Mouse (Mus musculus) stomach, embryonic 16.5 days (tissue): ENCODE data around the gene Lipc. TPM values are rescaled to one million over a fixed set of nuclear protein-coding genes. Genes with fewer than 3 reads are reported as not detected.

Experiments used
- ATAC-seq: fragments of 200-750 bp; cut with Nextera tagmentation; 2 replicates; pipeline ENCODE4 v1.8.0; 2017; ENCODE audit warnings: moderate number of reproducible peaks, moderate TSS enrichment; ENCODE audit not compliant: insufficient read depth, low FRiP score
- H3K27ac ChIP-seq: fragments of 300-500 bp; sonication (generic); 2 replicates; pipeline ENCODE4 v1.5.1; 2014; ENCODE audit warnings: low read length
- H3K27me3 ChIP-seq: fragments of 300-500 bp; sonication (generic); 2 replicates; pipeline ENCODE4 v1.6.1; 2014; ENCODE audit warnings: low read length, control low read depth, mixed read lengths; ENCODE audit not compliant: control insufficient read depth, insufficient read depth
- H3K36me3 ChIP-seq: fragments of 300-500 bp; sonication (generic); 2 replicates; pipeline ENCODE4 v1.6.1; 2014; ENCODE audit warnings: low read length; ENCODE audit not compliant: control insufficient read depth, insufficient read depth
- H3K4me1 ChIP-seq: fragments of 300-500 bp; sonication (generic); 2 replicates; pipeline ENCODE4 v1.6.1; 2014; ENCODE audit warnings: low read length, control low read depth, mixed read lengths; ENCODE audit not compliant: control insufficient read depth, insufficient read depth
- H3K4me2 ChIP-seq: fragments of 300-500 bp; sonication (generic); 2 replicates; pipeline ENCODE4 v1.6.1; 2014; ENCODE audit warnings: low read depth, low read length, mixed read lengths
- H3K4me3 ChIP-seq: fragments of 300-500 bp; sonication (generic); replicated peaks from 2 replicates; pipeline ENCODE4 v1.5.1; 2014; ENCODE audit warnings: mild to moderate bottlenecking, low read length
- H3K9ac ChIP-seq: fragments of 300-500 bp; sonication (generic); 2 replicates; pipeline ENCODE4 v1.6.1; 2014; ENCODE audit warnings: low read length
- H3K9me3 ChIP-seq: fragments of 300-500 bp; sonication (generic); replicated peaks from 2 replicates; pipeline ENCODE4 v1.6.1; 2016; ENCODE audit warnings: low read length, control low read depth; ENCODE audit not compliant: control insufficient read depth
- WGBS: fragments of 180-500 bp; shearing (Covaris S2); extraction: QIAGEN DNeasy Blood & Tissue Kit; methylation state at CpG from one replicate; pipeline ENCODE4 v1.1.7; 2014; 5-methylcytosine and 5-hydroxymethylcytosine counted together
- polyA plus RNA-seq: library from polyadenylated mRNA; unstranded; fragments of >200 nt; fragmentation: Nextera tagmentation; extraction: Ambion mirVana; gene quantifications from 2 replicates; pipeline ENCODE4 v1.2.1, GENCODE M21; 2015

The Lipc gene
- polyA plus RNA-seq, 1 experiment from 2014 or later: 2.9 TPM

- Histone ChIP-seq H3K27ac (peak overlapping the region; percentile 91), H3K36me3 (no peaks in the 10 kb centered on the region), H3K27me3 (no peaks in the 10 kb centered on the region), H3K9me3 (no peaks in the 10 kb centered on the region), H3K4me2 (no peak overlapping the region), H3K4me3 (no peak overlapping the region), H3K4me1 (peaks cover 18% of the 10 kb centered on the region), H3K9ac (no peak overlapping the region)
- peak; percentile 91 for ATAC-seq
- 34% methylated on average over 4 of the region's 4 CpGs for WGBS
Observed at GRCm38 (mm10) chr9:70834730-70835154, 117.3 kb downstream of the Lipc start.

- Histone ChIP-seq H3K9me3 (no peaks in the 10 kb centered on the region), H3K27me3 (no peaks in the 10 kb centered on the region), H3K27ac (peak overlapping the region; percentile 91), H3K4me3 (no peak overlapping the region), H3K4me1 (peaks cover 17% of the 10 kb centered on the region), H3K4me2 (no peak overlapping the region), H3K36me3 (no peaks in the 10 kb centered on the region), H3K9ac (no peak overlapping the region)
- whole genome bisulfite sequencing: 86% methylated on average over 3 of the region's 3 CpGs
- ATAC-seq: no peak
Observed at GRCm38 (mm10) chr9:70834217-70834616, 117.8 kb downstream of the Lipc start.

DNA sequence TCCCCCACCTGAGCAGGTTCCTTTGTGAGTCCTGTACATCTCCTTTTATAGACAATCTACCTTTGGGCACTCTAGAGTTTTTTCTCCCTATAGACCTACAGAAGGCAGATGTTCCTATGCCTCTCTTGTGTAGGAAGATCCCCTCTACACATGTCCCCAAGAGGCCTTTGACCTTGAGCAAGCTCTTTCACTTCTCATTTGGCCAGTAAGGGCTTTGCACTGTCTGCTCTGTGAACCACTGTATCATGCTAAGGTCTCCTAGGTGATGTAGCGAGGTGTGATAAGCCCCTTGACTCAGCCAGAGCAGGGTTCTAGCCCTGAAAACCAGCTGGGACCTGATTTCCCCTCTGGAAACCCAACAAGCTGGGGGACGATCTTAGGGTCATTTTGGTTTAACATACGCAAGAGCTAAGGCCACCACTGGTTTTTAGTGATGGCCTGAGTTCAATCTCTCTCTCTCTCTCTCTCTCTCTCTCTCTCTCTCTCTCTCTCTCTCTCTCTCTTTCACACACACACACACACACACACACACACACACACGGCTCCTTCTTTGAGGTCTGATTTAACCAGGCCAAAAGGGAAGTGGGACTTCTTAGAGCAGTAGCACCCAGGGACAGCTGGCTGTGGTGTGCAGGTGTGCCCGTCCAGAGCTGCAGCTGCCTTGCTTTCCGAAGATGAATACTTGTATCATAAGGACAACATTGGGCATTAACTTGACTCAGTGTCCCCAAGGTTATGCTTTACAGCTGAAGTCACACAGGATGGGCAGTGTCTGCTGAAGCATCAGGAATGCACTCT, 118.7 kb downstream of the Lipc start:
- peak overlapping the region; percentile 18; the same call in 1 of the 2 replicates for H3K27ac ChIP-seq
- no peak for ATAC-seq
- WGBS: 84% methylated on average over 6 of the region's 6 CpGs

DNA sequence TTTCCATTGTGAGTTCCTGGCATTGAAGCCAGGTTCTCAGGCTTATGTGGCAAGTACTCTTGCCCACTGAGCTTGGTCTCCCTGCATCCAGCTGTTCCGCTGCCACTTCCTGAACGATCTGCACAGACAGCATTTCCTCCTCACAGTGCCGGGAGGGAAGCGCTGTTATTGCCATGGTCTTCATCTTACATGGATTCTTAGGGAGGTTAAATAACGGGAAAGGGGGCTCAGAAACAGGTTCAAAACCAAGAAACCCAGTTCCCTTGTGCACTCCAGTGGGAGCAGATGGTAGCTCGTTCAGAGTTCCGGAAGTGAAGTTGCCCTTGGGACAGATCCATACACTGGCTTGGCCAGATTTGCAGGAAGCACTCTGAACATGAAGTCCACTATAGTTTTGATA, 119.8 kb downstream of the Lipc start:
- WGBS: 76% methylated on average over 7 of the region's 7 CpGs
- Histone ChIP-seq H3K9me3 (no peaks in the 10 kb centered on the region), H3K27ac (peak overlapping the region; percentile 21; the same call in 1 of the 2 replicates), H3K4me1 (peaks cover 13% of the 10 kb centered on the region), H3K4me2 (no peak overlapping the region), H3K4me3 (no peak overlapping the region), H3K9ac (no peak overlapping the region), H3K36me3 (no peaks in the 10 kb centered on the region), H3K27me3 (no peaks in the 10 kb centered on the region)
- no peak for ATAC-seq

More for the DNA sequence above, 118.7 kb downstream of the Lipc start:
- H3K36me3 ChIP-seq: no peaks in the 10 kb centered on the region
- H3K9me3 ChIP-seq: no peaks in the 10 kb centered on the region
- H3K4me3 ChIP-seq: no peak overlapping the region
- no peak overlapping the region for H3K4me2 ChIP-seq
- H3K4me1 ChIP-seq: peaks cover 13% of the 10 kb centered on the region
- H3K27me3 ChIP-seq: no peaks in the 10 kb centered on the region
- no peak overlapping the region for H3K9ac ChIP-seq

GRCm38 (mm10) chr9:70830844-70831529, 121.0 kb downstream of the Lipc start:
- Histone ChIP-seq H3K4me3 (no peak overlapping the region), H3K9ac (no peak overlapping the region), H3K27ac (no peak overlapping the region), H3K9me3 (no peaks in the 10 kb centered on the region), H3K4me2 (no peak overlapping the region), H3K36me3 (no peaks in the 10 kb centered on the region), H3K4me1 (peaks cover 13% of the 10 kb centered on the region), H3K27me3 (no peaks in the 10 kb centered on the region)
- ATAC-seq: no peak
- 60% methylated on average over 6 of the region's 6 CpGs for WGBS

DNA sequence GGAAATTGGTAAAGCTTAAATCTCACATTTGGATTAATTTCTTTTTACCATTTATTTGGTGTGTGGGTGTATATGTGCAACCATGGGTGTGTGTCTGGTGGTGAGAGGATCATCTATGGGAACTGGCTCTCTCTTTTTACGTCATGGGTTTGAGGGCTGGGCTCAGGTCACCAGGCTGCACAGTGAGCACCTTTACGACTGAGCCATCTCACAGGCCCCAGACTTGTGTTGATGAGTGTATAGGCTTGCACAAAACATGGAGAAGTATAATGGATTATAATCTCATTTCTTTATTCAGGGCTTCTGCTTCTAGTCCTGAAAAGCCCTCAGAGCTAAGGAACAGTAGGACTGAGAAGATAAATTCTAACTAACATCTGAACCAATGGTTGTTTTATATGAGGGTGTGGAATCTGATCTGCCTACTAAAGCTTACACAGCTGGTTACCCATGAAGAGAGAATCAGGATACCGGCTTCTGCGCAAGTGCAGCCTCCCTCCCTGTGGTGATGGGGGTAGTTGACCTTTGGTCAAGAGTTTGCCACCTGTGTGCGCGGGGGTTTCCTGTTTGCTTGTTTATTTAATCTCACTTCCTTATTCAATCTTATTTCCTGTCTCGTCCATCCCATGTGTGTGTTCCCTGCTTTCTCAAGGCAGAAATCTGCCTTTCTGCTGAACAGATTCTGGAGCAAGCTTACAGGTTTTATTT, 122.1 kb downstream of the Lipc start:
- no peaks in the 10 kb centered on the region for H3K9me3 ChIP-seq
- no peak overlapping the region for H3K4me3 ChIP-seq
- H3K4me2 ChIP-seq: no peak overlapping the region
- peaks cover 10% of the 10 kb centered on the region for H3K4me1 ChIP-seq
- H3K27ac ChIP-seq: 0 out of 2 replicates have a peak overlapping the region, but pooled peaks have one; percentile 14
- WGBS: 54% methylated on average over 7 of the region's 7 CpGs
- no peaks in the 10 kb centered on the region for H3K27me3 ChIP-seq
- ATAC-seq: no peak
- no peaks in the 10 kb centered on the region for H3K36me3 ChIP-seq
- no peak overlapping the region for H3K9ac ChIP-seq

DNA sequence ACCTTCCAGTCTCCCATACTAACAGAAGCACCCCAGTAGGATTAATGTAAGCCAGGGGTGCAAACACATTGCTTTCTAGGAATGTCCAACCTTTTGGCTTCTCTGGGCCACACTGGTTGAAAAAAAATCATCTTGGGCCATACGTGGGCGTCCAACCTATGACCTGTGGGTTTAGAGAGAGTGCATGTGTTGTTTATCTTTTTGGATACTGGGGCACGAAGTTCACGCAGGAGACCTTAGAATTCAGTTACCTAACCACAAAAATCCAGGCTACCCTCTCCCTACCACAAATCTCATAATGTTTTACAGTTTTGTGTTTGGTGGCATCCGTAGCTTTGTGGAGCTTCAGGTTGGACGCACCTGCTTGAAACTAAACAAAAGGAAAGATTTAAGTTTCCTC, 124.1 kb downstream of the Lipc start:
- Histone ChIP-seq H3K9ac (no peak overlapping the region), H3K36me3 (no peaks in the 10 kb centered on the region), H3K4me1 (peaks cover 4% of the 10 kb centered on the region; the same call in 1 of the 2 replicates), H3K4me2 (no peak overlapping the region), H3K4me3 (no peak overlapping the region), H3K9me3 (no peaks in the 10 kb centered on the region), H3K27me3 (no peaks in the 10 kb centered on the region), H3K27ac (no peak overlapping the region)
- ATAC-seq: no peak
- 61% methylated on average over 6 of the region's 6 CpGs for WGBS

DNA sequence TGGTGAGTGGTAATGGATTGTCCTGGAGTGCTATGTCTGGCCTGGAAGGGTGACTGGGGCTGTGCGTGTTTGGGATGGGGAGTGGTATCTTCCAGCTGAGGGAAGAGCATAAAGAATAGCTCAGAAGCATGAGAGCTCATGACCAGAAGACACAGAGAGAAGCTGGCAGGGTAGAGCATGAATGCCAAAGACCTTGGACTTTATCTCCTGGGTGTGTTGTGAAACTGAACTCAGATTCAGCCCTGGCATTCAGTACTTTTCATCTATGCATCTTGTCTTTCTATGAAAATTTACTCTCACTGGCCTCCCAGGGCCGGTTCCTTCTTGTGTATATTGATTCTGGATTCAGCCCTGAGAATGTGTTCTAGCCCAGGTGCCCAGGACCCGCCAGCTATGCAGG, 127.9 kb downstream of the Lipc start:
- Histone ChIP-seq H3K9me3 (no peaks in the 10 kb centered on the region), H3K4me1 (no peaks in the 10 kb centered on the region), H3K4me2 (no peak overlapping the region), H3K4me3 (no peak overlapping the region), H3K27ac (no peak overlapping the region), H3K27me3 (no peaks in the 10 kb centered on the region), H3K9ac (no peak overlapping the region), H3K36me3 (no peaks in the 10 kb centered on the region)
- 71% methylated on average over 3 of the region's 3 CpGs for WGBS
- no peak for ATAC-seq

GRCm38 (mm10) chr9:70818739-70819138, 133.3 kb downstream of the Lipc start:
- Histone ChIP-seq H3K4me2 (no peak overlapping the region), H3K4me3 (no peak overlapping the region), H3K9me3 (no peaks in the 10 kb centered on the region), H3K9ac (no peak overlapping the region), H3K27me3 (no peaks in the 10 kb centered on the region), H3K4me1 (peaks cover 7% of the 10 kb centered on the region; the same call in 1 of the 2 replicates), H3K27ac (no peak overlapping the region), H3K36me3 (no peaks in the 10 kb centered on the region)
- 79% methylated on average over 14 of the region's 14 CpGs for WGBS
- ATAC-seq: no peak
